Mouse (Mus musculus) forebrain, embryonic 11.5 days (tissue): ENCODE measurements at regions not wholly inside any gene's neighbourhood (a gene's known extent, or its start where the extent isn't known, plus 50 kb on each side); places are given as distances from the start of the nearest gene placed in this dataset.

Experiments
- ATAC-seq: fragments of 200-750 bp; cut with Nextera tagmentation; replicated peaks from 2 replicates; pipeline ENCODE4 v1.8.0; 2017; ENCODE audit warnings: moderate TSS enrichment; ENCODE audit not compliant: low FRiP score
- DNase-seq: peaks from one replicate; pipeline ENCODE4 v3.0.0-alpha.2; 2017; ENCODE audit warnings: low spot score
- H3K27ac ChIP-seq: fragments of 300-500 bp; sonication (generic); 2 replicates; pipeline ENCODE4 v1.5.1; 2014; ENCODE audit warnings: low read depth, low read length
- H3K27me3 ChIP-seq: fragments of 300-500 bp; sonication (generic); 2 replicates; pipeline ENCODE4 v1.6.1; 2014; ENCODE audit warnings: mild to moderate bottlenecking, low read length, mixed read lengths; ENCODE audit not compliant: control insufficient read depth, insufficient read depth
- H3K36me3 ChIP-seq: fragments of 300-500 bp; sonication (generic); 2 replicates; pipeline ENCODE4 v1.6.1; 2014; ENCODE audit warnings: mild to moderate bottlenecking, low read length, moderate library complexity, mixed read lengths; ENCODE audit not compliant: control insufficient read depth, insufficient read depth
- H3K4me1 ChIP-seq: fragments of 300-500 bp; sonication (generic); replicated peaks from 2 replicates; pipeline ENCODE4 v1.6.1; 2014; ENCODE audit warnings: low read length, mixed read lengths; ENCODE audit not compliant: control insufficient read depth, insufficient read depth
- H3K4me2 ChIP-seq: fragments of 300-500 bp; sonication (generic); 2 replicates; pipeline ENCODE4 v1.6.1; 2014; ENCODE audit warnings: low read depth, mild to moderate bottlenecking, low read length, moderate library complexity, mixed read lengths; ENCODE audit not compliant: severe bottlenecking
- H3K4me3 ChIP-seq: fragments of 300-500 bp; sonication (generic); 2 replicates; pipeline ENCODE4 v1.5.1; 2014; ENCODE audit warnings: low read depth, low read length
- H3K9ac ChIP-seq: fragments of 300-500 bp; sonication (generic); 2 replicates; pipeline ENCODE4 v1.6.1; 2014; ENCODE audit warnings: low read length
- H3K9me3 ChIP-seq: fragments of 300-500 bp; sonication (generic); 2 replicates; pipeline ENCODE4 v1.6.1; 2016; ENCODE audit warnings: low read length, mixed read lengths; ENCODE audit not compliant: control insufficient read depth
- WGBS: fragments of 180-500 bp; shearing (Covaris S2); extraction: QIAGEN DNeasy Blood & Tissue Kit; methylation state at CpG from one replicate; pipeline ENCODE4 v1.1.7; 2014; 5-methylcytosine and 5-hydroxymethylcytosine counted together

DNA sequence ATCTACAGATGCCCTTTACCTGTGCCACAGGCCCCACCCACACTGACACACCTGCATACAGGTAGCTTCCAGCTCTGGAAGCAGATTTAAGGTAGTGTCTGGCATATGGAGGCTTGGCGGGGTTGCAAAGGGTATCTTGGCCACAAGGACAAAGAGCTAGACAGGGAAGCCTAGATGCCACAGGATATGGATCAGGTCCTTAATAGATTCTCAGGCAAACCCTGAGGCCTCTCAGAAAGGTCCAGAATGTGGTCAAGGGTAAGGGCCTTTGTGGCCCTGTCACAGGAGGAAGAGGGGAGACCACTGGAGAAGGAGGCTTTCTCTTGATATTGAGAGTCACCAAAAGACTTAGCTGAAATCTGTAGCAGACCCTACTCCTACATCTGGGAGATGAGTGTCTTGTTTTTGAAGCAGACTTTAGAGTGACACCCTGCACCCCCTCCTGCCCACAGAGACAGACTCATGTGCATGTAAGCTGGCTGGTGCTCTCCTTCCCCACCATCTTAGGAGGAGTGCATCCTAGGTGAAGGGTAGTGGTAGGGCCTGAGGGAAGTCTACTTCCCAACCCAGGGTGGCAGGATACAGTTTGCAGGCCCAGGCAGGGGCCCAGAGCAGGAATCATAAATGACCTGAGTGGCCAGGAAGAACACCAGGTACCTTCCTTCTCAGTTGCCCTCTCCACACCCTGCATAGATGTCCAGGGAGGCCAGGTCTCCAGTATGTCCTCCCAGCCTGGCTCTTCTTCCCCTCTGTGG, 150.8 kb upstream of the Syt13 start:
- DNase-seq = no peak
- Histone ChIP-seq H3K4me1 (no peaks in the 10 kb centered on the region), H3K9me3 (no peaks in the 10 kb centered on the region), H3K36me3 (no peaks in the 10 kb centered on the region), H3K27me3 (no peaks in the 10 kb centered on the region), H3K4me2 (no peak overlapping the region), H3K27ac (no peak overlapping the region), H3K4me3 (no peak overlapping the region), H3K9ac (no peak overlapping the region)
- ATAC-seq = no peak
- 87% methylated on average over 1 of the region's 1 CpGs for WGBS

DNA sequence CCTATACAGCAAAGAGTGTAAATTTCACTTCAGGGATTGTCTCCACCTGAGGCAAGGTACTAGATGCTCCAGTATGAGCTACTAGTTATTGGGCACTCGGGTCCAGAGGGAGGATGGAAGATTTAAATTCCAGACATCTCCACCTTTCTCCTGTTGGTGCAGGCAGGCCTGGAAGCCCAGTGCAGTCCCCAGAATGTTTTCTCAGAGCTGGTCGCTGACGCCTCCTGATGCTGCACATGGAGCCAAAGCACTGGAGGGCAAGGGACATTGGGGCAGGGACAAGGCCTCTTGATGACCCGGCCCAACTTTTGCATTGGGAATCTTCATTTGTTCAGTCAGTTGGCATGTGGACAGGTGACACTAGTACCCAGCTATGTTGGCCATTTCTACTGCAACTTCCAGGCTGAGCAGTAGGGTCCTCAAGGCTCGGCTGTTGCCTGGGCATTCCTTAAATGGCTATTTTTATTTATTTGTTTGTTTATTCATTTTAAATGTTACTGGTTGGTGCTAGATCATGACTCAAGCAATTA, 147.4 kb upstream of the Syt13 start:
- no peak overlapping the region for H3K4me3 ChIP-seq
- no peaks in the 10 kb centered on the region for H3K27me3 ChIP-seq
- H3K4me1 ChIP-seq = no peaks in the 10 kb centered on the region
- no peaks in the 10 kb centered on the region for H3K36me3 ChIP-seq
- H3K9me3 ChIP-seq = no peaks in the 10 kb centered on the region
- no peak overlapping the region for H3K27ac ChIP-seq
- no peak overlapping the region for H3K9ac ChIP-seq
- ATAC-seq = no peak
- no peak for DNase-seq
- 92% methylated on average over 5 of the region's 5 CpGs for WGBS
- no peak overlapping the region for H3K4me2 ChIP-seq

DNA sequence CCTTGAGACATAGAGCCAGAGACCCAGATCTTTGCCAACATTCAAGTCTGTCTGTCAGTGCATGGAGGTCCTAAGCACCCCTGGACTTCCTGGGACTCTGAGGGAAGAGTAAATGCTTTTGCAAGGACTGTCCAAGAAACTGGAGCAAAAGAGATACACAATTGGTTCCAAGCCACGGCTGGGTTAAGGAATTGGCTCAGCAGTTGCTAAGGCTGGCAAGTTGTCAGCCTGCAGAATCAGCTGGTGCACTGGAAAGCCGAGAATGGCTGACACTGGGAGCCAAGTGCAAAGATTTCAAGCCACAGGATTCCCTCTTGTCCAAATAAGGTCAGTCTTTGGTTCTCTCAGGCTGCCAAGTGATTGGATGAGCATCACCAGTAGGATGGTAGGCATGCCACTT, 146.8 kb upstream of the Syt13 start:
- Histone ChIP-seq H3K4me3 (no peak overlapping the region), H3K36me3 (no peaks in the 10 kb centered on the region), H3K4me2 (no peak overlapping the region), H3K4me1 (no peaks in the 10 kb centered on the region), H3K27me3 (no peaks in the 10 kb centered on the region), H3K27ac (no peak overlapping the region), H3K9ac (no peak overlapping the region), H3K9me3 (no peaks in the 10 kb centered on the region)
- DNase-seq (no peak), ATAC-seq (no peak)
- WGBS = 71% methylated on average over 2 of the region's 2 CpGs

DNA sequence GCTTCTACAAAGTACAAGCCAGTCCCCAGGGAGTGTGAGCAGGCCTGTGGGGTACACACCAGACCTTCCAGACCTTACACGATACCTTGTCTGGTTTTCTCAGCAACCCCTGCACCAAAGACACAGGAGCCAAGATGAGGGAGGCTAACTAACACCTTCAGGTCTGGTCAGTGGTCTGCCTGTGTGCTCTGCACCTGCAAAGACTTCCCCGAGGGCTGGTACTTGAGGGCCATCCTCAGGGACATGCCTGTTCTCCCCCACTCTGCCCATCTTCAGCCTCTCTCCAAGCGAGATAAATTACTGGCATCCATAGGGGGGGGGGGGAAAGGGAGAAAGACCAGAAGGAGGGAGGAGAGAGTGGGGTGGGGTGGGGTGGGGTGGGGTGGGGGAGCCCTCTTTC, 145.8 kb upstream of the Syt13 start:
- H3K9me3 ChIP-seq = no peaks in the 10 kb centered on the region
- no peak overlapping the region for H3K27ac ChIP-seq
- no peak overlapping the region for H3K4me2 ChIP-seq
- H3K27me3 ChIP-seq = no peaks in the 10 kb centered on the region
- DNase-seq = no peak
- H3K4me1 ChIP-seq = no peaks in the 10 kb centered on the region
- no peaks in the 10 kb centered on the region for H3K36me3 ChIP-seq
- no peak for ATAC-seq
- no peak overlapping the region for H3K4me3 ChIP-seq
- WGBS = 76% methylated on average over 3 of the region's 3 CpGs
- H3K9ac ChIP-seq = no peak overlapping the region

DNA sequence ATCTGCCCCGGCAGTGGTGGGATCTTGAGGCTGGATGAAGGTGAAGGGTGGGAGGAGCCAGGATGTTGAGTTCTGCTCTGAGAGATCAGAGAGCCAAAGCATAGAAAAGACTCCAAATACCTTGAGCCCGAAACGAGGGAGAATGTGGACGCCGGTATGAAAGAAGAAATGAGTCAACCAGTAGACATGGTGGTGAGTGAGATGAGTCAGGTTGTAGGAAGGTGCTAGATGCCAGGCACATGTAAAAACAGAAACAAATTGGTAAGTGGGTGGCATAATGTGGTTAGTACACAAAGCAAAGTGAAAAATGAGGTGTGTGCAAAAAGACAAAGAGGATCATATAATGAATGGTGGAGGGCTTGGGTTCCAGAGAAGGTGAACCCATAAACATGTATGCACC, 144.8 kb upstream of the Syt13 start:
- WGBS = 86% methylated on average over 5 of the region's 5 CpGs
- DNase-seq = no peak

DNA sequence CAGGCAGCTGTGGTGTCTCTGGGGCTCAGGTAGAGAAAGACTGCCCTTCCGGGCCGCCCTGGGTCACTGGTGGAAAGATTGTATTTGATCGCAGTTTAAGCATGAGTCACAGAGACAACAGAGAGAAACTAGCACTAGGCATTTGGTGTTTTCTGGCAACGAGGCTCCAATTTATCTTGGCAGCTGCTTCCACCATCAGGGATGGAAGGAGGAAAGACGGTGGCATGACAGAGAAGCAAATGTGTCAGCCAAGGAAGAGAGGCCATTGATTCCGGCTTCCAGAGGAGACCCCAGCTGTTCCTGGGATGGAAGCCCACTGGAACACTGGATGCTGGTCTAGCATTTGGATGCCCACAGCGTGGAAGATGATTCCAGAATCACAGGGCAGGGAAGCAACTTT, 142.3 kb upstream of the Syt13 start:
- H3K36me3 ChIP-seq = no peaks in the 10 kb centered on the region
- ATAC-seq = no peak
- H3K9me3 ChIP-seq = no peaks in the 10 kb centered on the region
- H3K4me1 ChIP-seq = no peaks in the 10 kb centered on the region
- WGBS = 89% methylated on average over 7 of the region's 7 CpGs
- no peaks in the 10 kb centered on the region for H3K27me3 ChIP-seq
- H3K9ac ChIP-seq = no peak overlapping the region
- DNase-seq = no peak
- H3K4me2 ChIP-seq = no peak overlapping the region
- no peak overlapping the region for H3K4me3 ChIP-seq
- no peak overlapping the region for H3K27ac ChIP-seq

More for the DNA sequence above, 144.8 kb upstream of the Syt13 start:
- no peaks in the 10 kb centered on the region for H3K9me3 ChIP-seq
- H3K4me1 ChIP-seq = no peaks in the 10 kb centered on the region
- no peaks in the 10 kb centered on the region for H3K36me3 ChIP-seq
- no peak overlapping the region for H3K4me2 ChIP-seq
- H3K4me3 ChIP-seq = no peak overlapping the region
- no peak for ATAC-seq
- no peak overlapping the region for H3K9ac ChIP-seq
- no peak overlapping the region for H3K27ac ChIP-seq
- H3K27me3 ChIP-seq = no peaks in the 10 kb centered on the region

DNA sequence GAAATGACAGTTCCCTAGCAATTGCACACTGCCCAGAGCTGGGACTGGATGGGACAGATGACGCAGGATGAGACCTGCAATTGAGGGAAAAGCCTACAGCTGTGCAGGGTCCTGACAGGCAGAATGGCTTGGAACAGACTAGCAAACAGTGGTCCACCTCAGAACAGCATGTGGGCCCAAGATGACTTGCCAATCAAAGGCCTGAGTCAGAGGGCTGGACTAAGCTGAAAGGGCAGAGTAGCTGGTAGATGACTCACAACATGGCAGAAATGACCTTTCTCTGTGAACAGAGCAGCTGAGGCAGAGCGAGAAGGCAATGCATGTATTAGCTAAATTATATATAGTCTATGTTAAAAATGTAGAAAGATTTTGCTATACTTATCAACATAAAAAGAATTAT, 138.4 kb upstream of the Syt13 start:
- DNase-seq = peak; percentile 25

DNA sequence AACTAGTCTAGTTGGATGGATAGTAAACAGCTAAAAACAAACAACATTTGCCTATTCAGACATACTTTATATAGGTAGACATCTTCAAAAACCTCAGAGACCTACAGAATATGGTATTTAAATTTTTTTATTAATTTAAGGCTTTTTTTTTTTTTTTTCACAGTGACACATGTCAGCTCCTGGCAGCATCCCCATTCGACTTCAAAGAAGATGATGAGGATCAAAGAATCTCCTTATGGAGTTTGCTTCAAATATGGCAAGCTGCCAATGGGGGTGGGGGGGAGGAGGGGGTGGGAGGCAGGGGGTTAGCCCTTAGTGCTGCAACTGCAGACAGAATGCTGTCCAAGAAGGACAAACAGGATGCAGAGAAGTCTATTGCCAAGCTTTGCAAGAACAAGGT, 135.8 kb upstream of the Syt13 start:
- no peaks in the 10 kb centered on the region for H3K9me3 ChIP-seq
- H3K27me3 ChIP-seq = no peaks in the 10 kb centered on the region
- no peak overlapping the region for H3K4me2 ChIP-seq
- no peaks in the 10 kb centered on the region for H3K4me1 ChIP-seq
- no peak overlapping the region for H3K27ac ChIP-seq
- WGBS = 71% methylated on average over 1 of the region's 1 CpGs
- H3K4me3 ChIP-seq = no peak overlapping the region
- DNase-seq = no peak
- ATAC-seq = no peak
- H3K36me3 ChIP-seq = no peaks in the 10 kb centered on the region
- no peak overlapping the region for H3K9ac ChIP-seq

More for the DNA sequence above, 138.4 kb upstream of the Syt13 start:
- Histone ChIP-seq H3K4me1 (no peaks in the 10 kb centered on the region), H3K4me3 (no peak overlapping the region), H3K27ac (no peak overlapping the region), H3K36me3 (no peaks in the 10 kb centered on the region), H3K27me3 (no peaks in the 10 kb centered on the region), H3K9me3 (no peaks in the 10 kb centered on the region), H3K4me2 (no peak overlapping the region), H3K9ac (no peak overlapping the region)
- no peak for ATAC-seq
- 85% methylated on average over 2 of the region's 2 CpGs for WGBS

DNA sequence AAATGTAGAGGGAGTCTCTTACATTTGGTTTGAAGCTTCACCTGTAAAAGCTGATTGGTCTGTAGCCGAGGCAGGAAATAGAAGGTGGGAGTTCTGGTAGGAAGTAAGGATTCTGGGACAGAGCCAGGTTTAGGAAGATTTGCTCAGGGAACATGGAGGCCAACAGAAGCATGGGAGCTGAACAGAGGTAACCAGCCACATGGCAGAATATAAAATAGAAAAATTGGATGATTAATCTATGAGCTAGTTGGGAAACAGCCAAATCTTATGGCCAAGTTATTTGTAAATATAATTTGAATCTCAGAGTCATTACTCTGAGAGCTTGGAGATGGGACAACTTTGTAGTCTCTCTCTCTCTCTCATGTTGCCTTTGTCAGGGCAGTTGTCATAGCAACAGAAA, 134.9 kb upstream of the Syt13 start:
- no peak for DNase-seq
- H3K4me2 ChIP-seq = no peak overlapping the region
- H3K9me3 ChIP-seq = no peaks in the 10 kb centered on the region
- no peaks in the 10 kb centered on the region for H3K36me3 ChIP-seq
- H3K4me3 ChIP-seq = no peak overlapping the region
- WGBS = 88% methylated on average over 1 of the region's 1 CpGs
- no peak for ATAC-seq
- H3K9ac ChIP-seq = no peak overlapping the region
- no peak overlapping the region for H3K27ac ChIP-seq
- H3K27me3 ChIP-seq = no peaks in the 10 kb centered on the region
- no peaks in the 10 kb centered on the region for H3K4me1 ChIP-seq
